Mouse (Mus musculus): ENCODE results near the gene Tmcc2. TPM values are rescaled to one million over a fixed set of nuclear protein-coding genes. Genes with fewer than 3 reads are reported as not detected.

Gene Tmcc2
- polyA plus RNA-seq, 1 experiment from 2014 or later = 18.2 TPM

GRCm38 (mm10) chr1:132321821-132322580 is 69.1 kb downstream of the Tmcc2 start:
- peak overlapping the region; percentile 93 for H3K27ac ChIP-seq (ENCODE audit: low read depth, low read length)
- H3K4me2 ChIP-seq (ENCODE audit: low read length) = peak overlapping the region; percentile 36; the same call in 1 of the 2 replicates
- 0 out of 2 replicates have a peak, but pooled peaks cover 8% of the 10 kb centered on the region for H3K36me3 ChIP-seq (ENCODE audit: control insufficient read depth, insufficient read depth, low read length)
- H3K4me1 ChIP-seq (ENCODE audit: control insufficient read depth, insufficient read depth, low read length) = peaks cover 77% of the 10 kb centered on the region
- no peak overlapping the region for H3K4me3 ChIP-seq (ENCODE audit: low read depth, low read length)
- DNase-seq (ENCODE audit: low spot score) (no peak), ATAC-seq (no peak)
- H3K9me3 ChIP-seq (replicated peaks; ENCODE audit: control insufficient read depth, low read length) = no peaks in the 10 kb centered on the region
- peak overlapping the region; percentile 46 for H3K9ac ChIP-seq (ENCODE audit: low read length)
- H3K27me3 ChIP-seq (replicated peaks; ENCODE audit: control insufficient read depth, insufficient read depth, low read length) = no peaks in the 10 kb centered on the region
- WGBS = 22% methylated on average over 7 of the region's 7 CpGs

DNA sequence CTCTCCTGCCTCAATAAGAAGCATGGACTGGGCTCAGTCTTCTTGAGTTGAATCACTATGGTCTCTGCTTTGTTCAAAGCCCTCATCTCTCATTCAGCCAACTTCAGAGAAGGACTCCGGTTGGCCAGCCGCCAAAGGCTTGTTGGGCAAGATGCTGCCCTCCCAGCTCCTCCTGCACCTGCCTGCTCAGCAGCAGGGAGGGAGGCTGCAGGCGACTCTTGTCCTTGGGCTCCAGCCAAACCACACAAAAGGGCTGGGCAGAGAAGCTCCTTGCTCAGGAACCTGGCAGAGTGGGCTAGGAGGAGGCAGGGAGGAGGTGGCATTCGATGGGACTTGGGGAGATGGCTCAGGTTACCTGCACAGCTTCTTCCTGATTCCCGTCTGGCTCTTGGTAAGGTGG is 71.8 kb downstream of the Tmcc2 start:
- 10% methylated on average over 5 of the region's 5 CpGs for WGBS
- peak overlapping the region; percentile 71; the same call in 1 of the 2 replicates for H3K4me3 ChIP-seq (ENCODE audit: low read depth, low read length)

DNA sequence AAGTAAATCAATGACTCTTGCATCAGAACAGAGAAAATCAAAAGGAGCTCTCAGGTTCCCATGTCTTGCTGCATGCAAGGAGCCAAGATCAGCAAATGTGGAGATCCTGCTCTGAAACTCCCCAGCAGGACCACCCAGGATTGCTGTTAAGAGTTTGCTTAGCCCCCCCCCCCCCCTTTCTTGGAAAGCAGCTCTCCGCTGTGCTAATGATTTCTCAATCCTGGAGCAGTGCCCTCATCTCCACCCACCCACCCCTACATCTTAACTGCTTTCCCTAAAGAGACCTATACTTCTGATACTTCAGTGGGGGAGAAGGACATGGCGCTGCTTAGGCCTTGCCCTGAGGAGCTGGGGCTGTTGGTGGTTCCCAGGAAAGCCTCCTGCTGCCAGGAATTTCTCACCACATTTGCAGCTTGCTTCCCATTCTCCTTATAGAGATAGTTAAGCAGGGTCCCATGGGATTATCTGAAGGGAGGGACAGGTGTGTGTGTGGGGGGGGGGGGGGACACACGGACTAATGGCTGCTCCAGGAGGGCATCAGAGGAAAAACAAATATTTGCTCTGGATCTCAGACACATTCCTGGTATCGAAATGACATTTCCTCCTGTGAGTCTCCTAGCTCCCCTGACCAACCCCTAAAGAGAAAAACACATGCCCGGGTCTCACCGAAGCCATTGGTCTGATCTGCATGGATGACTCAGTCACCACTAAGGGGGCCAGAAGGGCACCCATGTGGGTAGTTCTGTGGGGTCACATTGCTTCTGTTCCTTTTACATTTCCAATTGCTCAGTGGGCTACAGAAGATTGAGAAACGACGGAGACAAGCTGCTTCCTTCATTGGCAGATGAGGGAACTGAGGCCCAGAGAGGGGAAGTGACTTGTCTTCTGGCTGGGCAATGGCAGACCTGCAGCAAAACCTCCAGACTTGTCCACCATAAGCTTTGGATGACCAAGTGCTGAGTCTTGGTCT is 72.9 kb downstream of the Tmcc2 start:
- Histone ChIP-seq H3K36me3 (ENCODE audit: control insufficient read depth, insufficient read depth, low read length) (0 out of 2 replicates have a peak, but pooled peaks cover 3% of the 10 kb centered on the region), H3K4me3 (ENCODE audit: low read depth, low read length) (peak overlapping the region; percentile 71), H3K27me3 (replicated peaks; ENCODE audit: control insufficient read depth, insufficient read depth, low read length) (no peaks in the 10 kb centered on the region), H3K9ac (ENCODE audit: low read length) (peak overlapping the region; percentile 78), H3K4me2 (ENCODE audit: low read length) (peak overlapping the region; percentile 70), H3K4me1 (ENCODE audit: control insufficient read depth, insufficient read depth, low read length) (peaks cover 52% of the 10 kb centered on the region), H3K9me3 (replicated peaks; ENCODE audit: control insufficient read depth, low read length) (no peaks in the 10 kb centered on the region), H3K27ac (ENCODE audit: low read depth, low read length) (peak overlapping the region; percentile 86)
- no peak for ATAC-seq
- WGBS = 25% methylated on average over 7 of the region's 8 CpGs
- peak; percentile 67 for DNase-seq (ENCODE audit: low spot score)

More for the DNA sequence above, 71.8 kb downstream of the Tmcc2 start:
- Histone ChIP-seq H3K27me3 (replicated peaks; ENCODE audit: control insufficient read depth, insufficient read depth, low read length) (no peaks in the 10 kb centered on the region), H3K9me3 (replicated peaks; ENCODE audit: control insufficient read depth, low read length) (no peaks in the 10 kb centered on the region), H3K9ac (ENCODE audit: low read length) (peak overlapping the region; percentile 43; the same call in 1 of the 2 replicates), H3K4me1 (ENCODE audit: control insufficient read depth, insufficient read depth, low read length) (peaks cover 63% of the 10 kb centered on the region), H3K4me2 (ENCODE audit: low read length) (peak overlapping the region; percentile 70), H3K36me3 (ENCODE audit: control insufficient read depth, insufficient read depth, low read length) (0 out of 2 replicates have a peak, but pooled peaks cover 3% of the 10 kb centered on the region), H3K27ac (ENCODE audit: low read depth, low read length) (peak overlapping the region; percentile 86)
- ATAC-seq (peak; percentile 5; the same call in 1 of the 2 replicates), DNase-seq (ENCODE audit: low spot score) (peak; percentile 90)

DNA sequence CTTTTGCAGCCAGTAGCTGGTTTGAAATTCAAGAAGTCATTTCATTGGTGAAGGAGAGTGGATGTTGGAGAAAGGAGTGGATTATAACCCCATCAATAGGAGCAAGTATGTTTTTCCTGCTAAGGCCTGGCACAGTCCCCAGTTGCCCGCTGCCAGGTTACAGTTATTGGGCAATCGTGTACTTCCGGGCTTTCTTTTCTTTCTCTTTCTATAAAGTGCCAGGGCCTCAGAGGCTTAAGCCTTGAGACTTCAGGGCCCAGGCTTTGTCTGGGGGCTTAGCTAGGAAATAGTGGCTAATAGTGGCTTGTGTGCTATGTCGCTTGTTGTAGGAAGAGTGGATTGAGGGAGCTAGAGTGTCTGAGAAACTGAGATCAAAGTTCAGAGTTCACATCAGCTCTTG is 73.7 kb downstream of the Tmcc2 start:
- peak overlapping the region; percentile 71 for H3K4me3 ChIP-seq (ENCODE audit: low read depth, low read length)
- H3K9ac ChIP-seq (ENCODE audit: low read length) = peak overlapping the region; percentile 78; the same call in 1 of the 2 replicates
- H3K4me2 ChIP-seq (ENCODE audit: low read length) = peak overlapping the region; percentile 70
- H3K4me1 ChIP-seq (ENCODE audit: control insufficient read depth, insufficient read depth, low read length) = peaks cover 44% of the 10 kb centered on the region
- H3K9me3 ChIP-seq (replicated peaks; ENCODE audit: control insufficient read depth, low read length) = no peaks in the 10 kb centered on the region
- 0 out of 2 replicates have a peak, but pooled peaks cover 3% of the 10 kb centered on the region for H3K36me3 ChIP-seq (ENCODE audit: control insufficient read depth, insufficient read depth, low read length)
- DNase-seq (ENCODE audit: low spot score) (peak; percentile 74), ATAC-seq (peak; percentile 10)
- 6% methylated on average over 4 of the region's 4 CpGs for WGBS
- H3K27me3 ChIP-seq (replicated peaks; ENCODE audit: control insufficient read depth, insufficient read depth, low read length) = no peaks in the 10 kb centered on the region
- H3K27ac ChIP-seq (ENCODE audit: low read depth, low read length) = peak overlapping the region; percentile 86

DNA sequence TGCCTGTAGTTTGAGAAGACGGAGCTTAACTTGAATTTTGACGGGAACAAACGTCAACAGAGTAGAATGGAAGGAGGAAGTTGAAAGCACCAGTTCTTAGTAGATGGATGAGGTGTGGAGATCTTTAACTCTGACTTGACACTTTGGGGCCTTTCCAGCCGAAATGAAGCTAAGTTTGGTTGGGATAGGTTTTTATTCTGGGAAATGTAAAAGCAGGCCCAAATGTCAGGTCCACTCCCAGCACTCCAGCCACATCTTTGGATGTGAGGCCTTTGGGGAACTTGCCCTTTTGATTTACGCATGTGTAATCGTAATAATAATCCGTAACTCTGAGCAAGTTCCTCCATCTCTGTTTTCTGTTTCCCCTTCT is 74.5 kb downstream of the Tmcc2 start:
- 7% methylated on average over 7 of the region's 7 CpGs for WGBS
- Histone ChIP-seq H3K27me3 (replicated peaks; ENCODE audit: control insufficient read depth, insufficient read depth, low read length) (no peaks in the 10 kb centered on the region), H3K9me3 (replicated peaks; ENCODE audit: control insufficient read depth, low read length) (no peaks in the 10 kb centered on the region), H3K36me3 (ENCODE audit: control insufficient read depth, insufficient read depth, low read length) (0 out of 2 replicates have a peak, but pooled peaks cover 3% of the 10 kb centered on the region), H3K9ac (ENCODE audit: low read length) (peak overlapping the region; percentile 78), H3K27ac (ENCODE audit: low read depth, low read length) (peak overlapping the region; percentile 86; the same call in 1 of the 2 replicates), H3K4me2 (ENCODE audit: low read length) (peak overlapping the region; percentile 70), H3K4me3 (ENCODE audit: low read depth, low read length) (peak overlapping the region; percentile 71), H3K4me1 (ENCODE audit: control insufficient read depth, insufficient read depth, low read length) (peaks cover 36% of the 10 kb centered on the region)
- ATAC-seq (no peak), DNase-seq (ENCODE audit: low spot score) (no peak)

DNA sequence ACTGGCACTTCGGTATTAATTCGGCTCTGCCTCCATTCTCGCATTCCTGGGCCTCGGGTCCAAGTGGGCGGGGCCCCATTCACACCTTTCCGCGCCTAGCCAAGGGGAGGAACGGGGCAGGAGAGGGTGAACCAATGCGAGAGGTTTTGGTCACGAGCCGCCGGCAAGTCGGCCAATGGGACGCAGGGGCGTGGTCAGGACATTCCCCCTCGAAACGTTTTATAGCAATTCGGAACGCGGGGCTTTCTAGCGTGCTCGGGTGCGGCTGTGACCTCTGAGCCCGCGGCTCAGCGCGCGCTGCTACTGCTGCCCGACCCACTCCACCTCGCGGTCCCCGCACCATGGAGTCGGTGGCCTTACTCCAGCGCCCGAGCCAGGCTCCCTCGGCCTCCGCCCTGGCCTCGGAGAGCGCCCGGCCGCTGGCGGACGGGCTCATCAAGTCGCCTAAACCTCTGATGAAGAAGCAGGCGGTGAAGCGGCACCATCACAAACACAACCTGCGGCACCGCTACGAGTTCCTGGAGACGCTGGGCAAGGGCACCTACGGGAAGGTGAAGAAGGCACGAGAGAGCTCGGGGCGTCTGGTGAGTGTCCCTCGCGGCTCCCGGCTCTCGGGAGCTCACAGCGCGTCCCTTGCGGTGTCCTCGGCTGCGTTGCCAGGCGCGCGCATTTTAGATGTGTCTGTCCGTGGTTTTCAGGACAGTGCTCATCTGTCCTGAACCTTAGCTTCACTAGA is 75.0 kb downstream of the Tmcc2 start, which contains the start of gene Nuak2:
Gene Nuak2, plus strand, starts transcription at position 238 of the 736 bp plus-strand sequence.
- peaks cover 35% of the 10 kb centered on the region for H3K4me1 ChIP-seq (ENCODE audit: control insufficient read depth, insufficient read depth, low read length)
- no peaks in the 10 kb centered on the region for H3K27me3 ChIP-seq (replicated peaks; ENCODE audit: control insufficient read depth, insufficient read depth, low read length)
- H3K9me3 ChIP-seq (replicated peaks; ENCODE audit: control insufficient read depth, low read length) = no peaks in the 10 kb centered on the region
- DNase-seq (ENCODE audit: low spot score) (peak; percentile 96), ATAC-seq (peak; percentile 84)
- H3K4me3 ChIP-seq (ENCODE audit: low read depth, low read length) = peak within 1 kb of the TSS; percentile 71
- H3K27ac ChIP-seq (ENCODE audit: low read depth, low read length) = peak within 1 kb of the TSS; percentile 86
- whole genome bisulfite sequencing = under 1% methylated on average over 67 of the region's 67 CpGs
- H3K4me2 ChIP-seq (ENCODE audit: low read length) = peak within 1 kb of the TSS; percentile 70
- H3K9ac ChIP-seq (ENCODE audit: low read length) = peak within 1 kb of the TSS; percentile 78
- H3K36me3 ChIP-seq (ENCODE audit: control insufficient read depth, insufficient read depth, low read length) = 0 out of 2 replicates have a peak, but pooled peaks cover 3% of the 10 kb centered on the region

GRCm38 (mm10) chr1:132312703-132313102 is 78.4 kb downstream of the Tmcc2 start:
- no peak overlapping the region for H3K4me3 ChIP-seq (ENCODE audit: low read depth, low read length)
- H3K4me2 ChIP-seq (ENCODE audit: low read length) = no peak overlapping the region
- no peak overlapping the region for H3K9ac ChIP-seq (ENCODE audit: low read length)
- no peaks in the 10 kb centered on the region for H3K36me3 ChIP-seq (ENCODE audit: control insufficient read depth, insufficient read depth, low read length)
- no peaks in the 10 kb centered on the region for H3K27me3 ChIP-seq (replicated peaks; ENCODE audit: control insufficient read depth, insufficient read depth, low read length)
- no peak overlapping the region for H3K27ac ChIP-seq (ENCODE audit: low read depth, low read length)
- no peaks in the 10 kb centered on the region for H3K9me3 ChIP-seq (replicated peaks; ENCODE audit: control insufficient read depth, low read length)
- ATAC-seq (0 out of 2 replicates have a peak, but pooled peaks have one; percentile 28), DNase-seq (ENCODE audit: low spot score) (peak; percentile 88)
- 54% methylated on average over 3 of the region's 3 CpGs for WGBS
- peaks cover 6% of the 10 kb centered on the region; the same call in 1 of the 2 replicates for H3K4me1 ChIP-seq (ENCODE audit: control insufficient read depth, insufficient read depth, low read length)

DNA sequence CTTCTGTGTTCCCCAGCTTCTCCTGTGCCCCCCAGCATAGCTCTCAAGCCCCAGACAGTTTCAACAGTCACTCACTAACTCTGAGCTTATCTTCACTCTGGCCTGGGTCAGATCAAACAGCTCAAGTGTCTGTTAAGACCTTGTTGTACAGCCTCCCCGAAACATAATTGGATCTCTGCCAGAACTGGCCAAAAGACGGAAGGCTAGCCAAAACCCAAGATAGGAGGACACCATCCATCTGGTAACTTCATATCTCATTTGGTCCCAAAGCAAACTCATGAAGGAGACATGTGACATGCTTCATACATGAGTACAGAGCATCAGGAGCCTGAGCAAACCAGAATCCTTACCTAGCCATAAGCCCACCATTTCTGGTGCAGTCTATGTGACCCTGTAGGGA is 79.0 kb downstream of the Tmcc2 start:
- 49% methylated on average over 2 of the region's 2 CpGs for WGBS

More for the DNA sequence above, 79.0 kb downstream of the Tmcc2 start:
- Histone ChIP-seq H3K4me1 (ENCODE audit: control insufficient read depth, insufficient read depth, low read length) (peaks cover 6% of the 10 kb centered on the region; the same call in 1 of the 2 replicates), H3K4me2 (ENCODE audit: low read length) (no peak overlapping the region), H3K27me3 (replicated peaks; ENCODE audit: control insufficient read depth, insufficient read depth, low read length) (no peaks in the 10 kb centered on the region), H3K4me3 (ENCODE audit: low read depth, low read length) (no peak overlapping the region), H3K27ac (ENCODE audit: low read depth, low read length) (no peak overlapping the region), H3K9me3 (replicated peaks; ENCODE audit: control insufficient read depth, low read length) (no peaks in the 10 kb centered on the region), H3K36me3 (ENCODE audit: control insufficient read depth, insufficient read depth, low read length) (no peaks in the 10 kb centered on the region), H3K9ac (ENCODE audit: low read length) (no peak overlapping the region)
- DNase-seq (ENCODE audit: low spot score) (no peak), ATAC-seq (no peak)
